Mouse (Mus musculus): ENCODE results near the gene Ntng1. TPM values are rescaled to one million over a fixed set of nuclear protein-coding genes. Genes with fewer than 3 reads are reported as not detected.

Ntng1 gene
- total and polyA plus RNA-seq, 2 experiments = not detected

GRCm38 (mm10) chr3:109936275-109936674 is 207.5 kb downstream of the Ntng1 start:
- no peak for DNase-seq (ENCODE audit: extremely low read depth, low read depth, low spot score)
- no peaks in the 10 kb centered on the region for H3K36me3 ChIP-seq (ENCODE audit: control insufficient read depth, insufficient read depth, low read length)
- H3K9ac ChIP-seq (ENCODE audit: low read depth, low read length) = no peak overlapping the region
- H3K4me1 ChIP-seq (ENCODE audit: control insufficient read depth, insufficient read depth, low read length) = no peaks in the 10 kb centered on the region
- H3K4me3 ChIP-seq (ENCODE audit: insufficient read depth, low read depth, low read length) = no peak overlapping the region
- TF ChIP-seq POLR2A (IDR thresholded peaks at IDR 0.05; ENCODE audit: extremely low read depth, insufficient read depth, low read length) (no peak), CTCF (IDR thresholded peaks at IDR 0.05; ENCODE audit: low read depth, low read length) (no peak)
- no peak overlapping the region for H3K27ac ChIP-seq (replicated peaks; ENCODE audit: insufficient read depth, low read depth, low read length)
- H3K79me2 ChIP-seq (ENCODE audit: control insufficient read depth, insufficient read depth, low read length) = no peaks in the 10 kb centered on the region
- no peaks in the 10 kb centered on the region; the same call in 1 of the 2 replicates for H3K27me3 ChIP-seq (ENCODE audit: control insufficient read depth, insufficient read depth, low read length)
- 87% methylated on average over 3 of the region's 3 CpGs for WGBS

GRCm38 (mm10) chr3:109932261-109932660 is 211.6 kb downstream of the Ntng1 start:
- WGBS = 71% methylated on average over 8 of the region's 8 CpGs
- H3K9ac ChIP-seq (ENCODE audit: low read depth, low read length) = no peak overlapping the region
- no peaks in the 10 kb centered on the region; the same call in 1 of the 2 replicates for H3K27me3 ChIP-seq (ENCODE audit: control insufficient read depth, insufficient read depth, low read length)
- DNase-seq (ENCODE audit: extremely low read depth, low read depth, low spot score) = no peak
- no peaks in the 10 kb centered on the region for H3K79me2 ChIP-seq (ENCODE audit: control insufficient read depth, insufficient read depth, low read length)
- H3K4me3 ChIP-seq (ENCODE audit: insufficient read depth, low read depth, low read length) = no peak overlapping the region
- no peaks in the 10 kb centered on the region for H3K4me1 ChIP-seq (ENCODE audit: control insufficient read depth, insufficient read depth, low read length)
- no peaks in the 10 kb centered on the region for H3K36me3 ChIP-seq (ENCODE audit: control insufficient read depth, insufficient read depth, low read length)
- TF ChIP-seq POLR2A (IDR thresholded peaks at IDR 0.05; ENCODE audit: extremely low read depth, insufficient read depth, low read length) (no peak), CTCF (IDR thresholded peaks at IDR 0.05; ENCODE audit: low read depth, low read length) (no peak)
- no peak overlapping the region for H3K27ac ChIP-seq (replicated peaks; ENCODE audit: insufficient read depth, low read depth, low read length)

- TF ChIP-seq POLR2A (IDR thresholded peaks at IDR 0.05; ENCODE audit: extremely low read depth, insufficient read depth, low read length) (no peak), CTCF (IDR thresholded peaks at IDR 0.05; ENCODE audit: low read depth, low read length) (no peak)
- H3K4me1 ChIP-seq (ENCODE audit: control insufficient read depth, insufficient read depth, low read length) = no peaks in the 10 kb centered on the region
- 84% methylated on average over 5 of the region's 5 CpGs for WGBS
- no peak overlapping the region for H3K9ac ChIP-seq (ENCODE audit: low read depth, low read length)
- H3K36me3 ChIP-seq (ENCODE audit: control insufficient read depth, insufficient read depth, low read length) = no peaks in the 10 kb centered on the region
- H3K27me3 ChIP-seq (ENCODE audit: control insufficient read depth, insufficient read depth, low read length) = no peaks in the 10 kb centered on the region
- no peaks in the 10 kb centered on the region for H3K79me2 ChIP-seq (ENCODE audit: control insufficient read depth, insufficient read depth, low read length)
- no peak overlapping the region for H3K4me3 ChIP-seq (ENCODE audit: insufficient read depth, low read depth, low read length)
- DNase-seq (ENCODE audit: extremely low read depth, low read depth, low spot score) = no peak
- no peak overlapping the region for H3K27ac ChIP-seq (replicated peaks; ENCODE audit: insufficient read depth, low read depth, low read length)
Measured at GRCm38 (mm10) chr3:109931021-109931420, 212.8 kb downstream of the Ntng1 start.

GRCm38 (mm10) chr3:109923788-109924187 is 220.0 kb downstream of the Ntng1 start:
- TF ChIP-seq POLR2A (IDR thresholded peaks at IDR 0.05; ENCODE audit: extremely low read depth, insufficient read depth, low read length) (no peak), CTCF (IDR thresholded peaks at IDR 0.05; ENCODE audit: low read depth, low read length) (no peak)
- no peak overlapping the region for H3K27ac ChIP-seq (replicated peaks; ENCODE audit: insufficient read depth, low read depth, low read length)

GRCm38 (mm10) chr3:109918996-109919395 is 224.8 kb downstream of the Ntng1 start:
- 79% methylated on average over 3 of the region's 3 CpGs for whole genome bisulfite sequencing

More at GRCm38 (mm10) chr3:109923788-109924187, 220.0 kb downstream of the Ntng1 start:
- Histone ChIP-seq H3K4me3 (ENCODE audit: insufficient read depth, low read depth, low read length) (no peak overlapping the region), H3K79me2 (ENCODE audit: control insufficient read depth, insufficient read depth, low read length) (no peaks in the 10 kb centered on the region), H3K27me3 (ENCODE audit: control insufficient read depth, insufficient read depth, low read length) (no peaks in the 10 kb centered on the region), H3K36me3 (ENCODE audit: control insufficient read depth, insufficient read depth, low read length) (no peaks in the 10 kb centered on the region), H3K9ac (ENCODE audit: low read depth, low read length) (no peak overlapping the region), H3K4me1 (ENCODE audit: control insufficient read depth, insufficient read depth, low read length) (no peaks in the 10 kb centered on the region)
- DNase-seq (ENCODE audit: extremely low read depth, low read depth, low spot score) = no peak
- WGBS = 53% methylated on average over 4 of the region's 4 CpGs

GRCm38 (mm10) chr3:109917926-109918694 is 225.7 kb downstream of the Ntng1 start:
- Histone ChIP-seq H3K36me3 (ENCODE audit: control insufficient read depth, insufficient read depth, low read length) (no peaks in the 10 kb centered on the region), H3K4me1 (ENCODE audit: control insufficient read depth, insufficient read depth, low read length) (no peaks in the 10 kb centered on the region), H3K9ac (ENCODE audit: low read depth, low read length) (no peak overlapping the region), H3K27me3 (ENCODE audit: control insufficient read depth, insufficient read depth, low read length) (no peaks in the 10 kb centered on the region), H3K79me2 (ENCODE audit: control insufficient read depth, insufficient read depth, low read length) (no peaks in the 10 kb centered on the region), H3K4me3 (ENCODE audit: insufficient read depth, low read depth, low read length) (no peak overlapping the region), H3K27ac (replicated peaks; ENCODE audit: insufficient read depth, low read depth, low read length) (no peak overlapping the region)
- TF ChIP-seq POLR2A (IDR thresholded peaks at IDR 0.05; ENCODE audit: extremely low read depth, insufficient read depth, low read length) = no peak
- no peak for TF ChIP-seq CTCF (IDR thresholded peaks at IDR 0.05; ENCODE audit: low read depth, low read length)
- WGBS = 80% methylated on average over 8 of the region's 8 CpGs
- no peak for DNase-seq (ENCODE audit: extremely low read depth, low read depth, low spot score)

More at GRCm38 (mm10) chr3:109918996-109919395, 224.8 kb downstream of the Ntng1 start:
- Histone ChIP-seq H3K27ac (replicated peaks; ENCODE audit: insufficient read depth, low read depth, low read length) (no peak overlapping the region), H3K79me2 (ENCODE audit: control insufficient read depth, insufficient read depth, low read length) (no peaks in the 10 kb centered on the region), H3K27me3 (ENCODE audit: control insufficient read depth, insufficient read depth, low read length) (no peaks in the 10 kb centered on the region), H3K4me1 (ENCODE audit: control insufficient read depth, insufficient read depth, low read length) (no peaks in the 10 kb centered on the region), H3K36me3 (ENCODE audit: control insufficient read depth, insufficient read depth, low read length) (no peaks in the 10 kb centered on the region), H3K9ac (ENCODE audit: low read depth, low read length) (no peak overlapping the region), H3K4me3 (ENCODE audit: insufficient read depth, low read depth, low read length) (no peak overlapping the region)
- DNase-seq (ENCODE audit: extremely low read depth, low read depth, low spot score) = no peak
- TF ChIP-seq POLR2A (IDR thresholded peaks at IDR 0.05; ENCODE audit: extremely low read depth, insufficient read depth, low read length) (no peak), CTCF (IDR thresholded peaks at IDR 0.05; ENCODE audit: low read depth, low read length) (no peak)
